Mouse (Mus musculus) embryonic fibroblast, embryonic 13.5 days (primary cell): Measurements from ENCODE around the gene Mettl26.
A peak's percentile ranks its signal among the peaks of the same experiment; 100 is the strongest.

Source experiments
- CTCF ChIP-seq: IDR thresholded peaks from 2 replicates; pipeline ENCODE4 v1.5.1; 2011; ENCODE audit warnings: mild to moderate bottlenecking, control low read depth, low read length, moderate library complexity, borderline replicate concordance; ENCODE audit not compliant: insufficient read depth
- POLR2A ChIP-seq: IDR thresholded peaks from 2 replicates; pipeline ENCODE4 v1.6.1; 2011; ENCODE audit warnings: low read depth, mild to moderate bottlenecking, control low read depth, low read length, moderate library complexity

- TF ChIP-seq CTCF = no peak
- peak; percentile 22 for TF ChIP-seq POLR2A
Measured at GRCm38 (mm10) chr17:25831451-25832281, 43.2 kb upstream of the Mettl26 start.
